Mouse (Mus musculus) embryo, embryonic 10 days (tissue): Measurements from ENCODE around the gene Hspa12b.
"Not testable (repeated sequence)": the region's sequence is repeated elsewhere in the genome, so short reads cannot be mapped to it uniquely, and the experiment has no call there.

Experiments
- DNase-seq: peaks from one replicate; pipeline ENCODE4 v3.0.0-alpha.2; 2015; ENCODE audit warnings: low spot score

Gene Hspa12b

GRCm38 (mm10) chr2:131127161-131127730 lies at the start of gene Hspa12b:
Gene Hspa12b, plus strand, starts transcription at chr2:131127280.
- peak; percentile 76 for DNase-seq

DNA sequence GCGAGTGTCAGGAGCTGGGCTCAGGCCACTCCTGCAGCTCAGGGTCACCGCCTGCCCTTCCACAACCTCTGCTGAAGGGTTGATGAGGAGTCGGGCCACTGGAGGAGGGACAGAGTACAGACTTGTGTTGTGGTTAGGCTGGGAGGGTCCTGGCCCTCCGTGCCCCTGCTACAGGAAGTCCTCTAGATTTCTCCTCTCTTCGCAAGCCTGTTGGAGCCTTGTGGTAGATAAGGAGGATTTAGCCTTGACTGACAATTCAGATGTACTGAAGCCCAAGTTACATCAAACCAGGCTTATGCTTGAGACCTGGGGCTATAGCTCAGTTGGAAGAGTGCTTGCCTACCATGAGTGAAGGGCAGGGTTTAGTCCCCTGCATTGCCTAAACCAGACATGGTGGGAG lies 46.6 kb upstream of the Hspa12b start:
- DNase-seq, result no peak

DNA sequence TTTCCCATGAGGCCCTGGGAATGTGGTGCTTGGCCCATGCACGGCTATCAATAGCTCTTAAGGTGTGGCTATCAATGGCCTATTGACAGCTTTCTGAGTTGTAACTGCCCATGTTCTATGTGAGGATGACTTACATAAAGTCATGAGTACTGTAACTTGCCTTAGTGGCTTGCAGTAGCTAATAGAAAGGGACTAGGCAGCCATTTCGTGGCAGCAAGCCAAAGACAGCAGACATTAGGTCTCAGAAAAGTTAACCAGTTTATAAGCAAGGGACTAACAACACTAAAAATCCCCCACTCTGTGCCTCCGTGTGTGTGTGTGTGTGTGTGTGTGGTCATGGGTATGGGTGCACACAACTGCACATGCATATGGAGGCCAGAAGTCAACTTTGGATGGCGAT lies 42.9 kb upstream of the Hspa12b start:
- DNase-seq, result no peak

DNA sequence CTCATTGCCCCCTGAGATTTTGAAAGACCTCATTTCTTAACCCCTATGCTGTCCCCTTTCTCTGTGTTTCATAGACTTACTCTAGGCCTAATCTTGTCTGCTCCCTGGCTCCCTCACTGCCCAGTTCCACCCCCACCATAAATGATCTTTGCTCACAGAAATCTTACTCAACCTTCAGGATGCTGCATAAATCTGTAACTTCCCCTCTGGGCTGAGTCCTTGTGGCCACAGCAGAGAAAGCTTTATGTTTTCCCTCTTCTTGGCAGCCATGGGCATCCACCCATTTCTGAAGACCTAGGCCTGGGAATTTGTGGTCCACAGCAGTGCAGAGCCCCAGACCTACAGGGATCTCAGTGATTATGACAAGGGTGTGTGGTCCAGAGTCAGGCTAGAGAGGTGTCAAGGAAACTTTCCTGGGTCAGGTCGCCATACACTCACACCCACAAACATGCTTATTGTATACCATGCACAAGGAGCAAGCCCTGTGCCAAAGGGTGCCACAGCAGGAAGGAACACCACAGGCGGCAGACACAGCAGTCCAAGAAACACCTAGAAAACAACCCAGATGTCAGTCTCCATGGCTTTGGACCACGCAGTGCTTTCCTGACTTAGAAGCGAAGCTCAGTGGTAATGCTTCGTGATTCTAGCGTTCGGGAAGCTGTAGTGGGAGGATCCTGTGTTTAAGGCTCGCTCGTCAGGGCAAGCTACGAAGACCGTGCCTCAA lies 40.3 kb upstream of the Hspa12b start, which contains the start of gene Siglec1:
Gene Siglec1, minus strand, starts transcription at position 99 of the 724 bp plus-strand sequence.
- DNase-seq, result no peak

DNA sequence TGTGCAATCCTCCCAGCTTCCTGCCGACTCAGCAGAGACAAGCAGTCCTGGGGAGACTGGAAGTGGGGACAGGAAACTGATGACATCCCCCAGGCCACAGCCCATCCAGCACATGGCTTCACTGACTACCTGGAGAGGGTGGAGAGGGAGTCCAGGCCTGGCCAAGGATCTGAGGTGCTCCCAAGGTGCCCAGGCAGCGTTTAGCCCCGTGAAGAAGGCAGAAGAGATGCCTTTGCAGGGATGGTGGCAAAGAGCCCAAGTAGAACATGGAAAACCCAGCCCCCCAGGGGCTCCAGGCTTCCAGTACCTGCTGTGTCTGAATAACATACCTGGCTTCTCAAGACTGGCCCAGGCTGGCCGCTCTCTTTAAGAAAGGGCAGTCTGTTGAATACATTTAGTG lies 38.5 kb upstream of the Hspa12b start:
- DNase-seq, result no peak

DNA sequence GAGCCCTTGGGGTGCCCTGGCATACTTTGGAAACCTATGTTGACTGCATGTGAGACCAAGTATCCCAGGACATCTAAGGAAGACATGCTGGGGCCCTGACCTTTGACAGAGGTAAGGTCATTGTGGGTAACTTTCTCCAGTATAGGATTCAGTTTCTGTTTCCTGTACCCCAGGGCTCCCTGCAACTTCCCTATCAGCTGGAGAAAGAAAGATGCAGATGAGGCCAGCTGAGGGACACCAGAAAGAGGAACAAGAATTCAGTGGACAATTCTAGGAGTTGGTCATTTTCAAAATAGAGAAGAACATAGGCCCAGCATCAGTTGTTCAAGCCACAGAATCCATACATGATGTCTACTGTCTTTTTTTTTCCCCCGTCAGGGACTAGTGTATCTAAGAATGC lies 37.4 kb upstream of the Hspa12b start:
- DNase-seq, result no peak

DNA sequence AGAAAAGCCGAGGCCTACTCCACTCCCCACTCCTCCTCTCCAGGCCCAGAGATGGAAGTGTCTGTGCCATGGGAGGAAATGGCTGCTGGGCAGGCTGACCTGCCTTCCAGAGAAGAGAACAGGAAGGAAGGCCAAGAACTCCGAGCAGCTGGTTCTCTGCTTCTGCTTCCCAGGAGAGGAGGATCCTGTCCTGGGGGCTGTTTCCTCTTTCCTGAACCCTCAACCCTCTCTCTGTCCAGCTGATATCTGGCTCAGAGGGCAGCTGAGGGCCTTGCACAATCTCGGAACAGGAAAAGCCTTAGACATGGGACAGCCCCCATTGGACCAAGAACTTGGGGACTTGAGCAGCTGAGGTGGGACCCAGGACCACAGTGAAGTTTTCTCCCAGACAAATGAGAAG lies 36.2 kb upstream of the Hspa12b start:
- no peak for DNase-seq

DNA sequence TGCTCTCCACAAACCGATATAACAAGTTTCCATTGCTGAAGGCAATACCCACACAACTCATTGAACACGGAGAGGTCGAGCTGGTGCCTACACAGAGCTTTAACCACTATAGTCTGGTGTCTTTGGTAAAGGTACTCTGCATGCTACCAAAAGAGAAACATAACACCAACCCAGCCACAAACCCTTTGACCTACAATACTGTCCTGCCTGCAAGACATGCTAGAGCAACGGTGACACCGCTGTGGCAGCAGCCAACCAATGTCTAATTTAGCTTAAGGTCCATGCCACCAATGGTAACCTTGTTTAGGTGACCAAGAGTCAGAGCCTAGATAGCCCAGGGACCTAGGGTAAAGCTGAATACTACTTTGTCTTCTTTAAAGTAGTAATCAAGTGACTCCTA lies 33.5 kb upstream of the Hspa12b start:
- DNase-seq, result no peak

DNA sequence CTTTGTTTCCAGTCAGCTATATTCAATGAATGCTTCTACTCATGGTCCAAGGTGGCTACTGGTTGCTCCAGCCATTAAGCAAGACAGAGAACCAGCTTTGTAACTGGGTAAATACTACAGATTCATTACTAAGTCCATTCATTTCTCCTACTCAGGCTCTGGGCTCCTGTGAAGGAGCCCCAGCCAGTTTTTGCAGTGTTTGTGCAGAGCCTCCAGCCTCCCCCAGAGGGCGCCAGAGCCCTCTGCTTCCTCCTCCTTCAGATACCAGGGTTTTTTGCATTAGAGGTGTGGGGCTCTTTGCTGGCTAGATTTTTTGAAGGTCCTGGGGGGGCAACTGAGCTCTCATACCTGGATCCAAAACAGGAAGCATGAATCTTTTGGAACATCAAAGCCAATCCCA lies 32.3 kb upstream of the Hspa12b start:
- DNase-seq, result peak; percentile 62

- peak; percentile 78 for DNase-seq
Observed at GRCm38 (mm10) chr2:131096101-131096795, 30.8 kb upstream of the Hspa12b start.

DNA sequence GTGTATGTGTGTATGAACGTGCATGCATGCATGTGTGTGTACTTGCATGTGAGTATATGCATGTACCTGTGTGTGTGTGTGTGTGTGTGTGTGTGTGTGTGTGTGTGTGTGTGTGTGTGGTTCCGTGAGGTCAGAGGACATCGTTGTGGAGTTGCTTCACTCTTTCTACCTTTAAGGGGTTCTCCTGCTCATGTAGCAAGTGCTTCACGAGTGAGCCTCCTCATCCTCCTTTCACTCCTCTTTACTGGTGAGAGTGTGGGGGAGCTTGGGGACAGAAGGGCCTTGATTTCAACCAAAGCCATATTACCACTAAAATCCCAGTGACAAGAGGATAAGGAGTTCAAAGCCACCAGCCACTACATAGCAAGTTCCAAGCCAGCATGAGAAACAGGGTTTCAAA lies 30.0 kb upstream of the Hspa12b start:
- DNase-seq, result no peak

GRCm38 (mm10) chr2:131101530-131101929 lies 25.6 kb upstream of the Hspa12b start:
- no peak for DNase-seq

- DNase-seq, result no peak
Observed at GRCm38 (mm10) chr2:131104021-131104420, 23.1 kb upstream of the Hspa12b start.

- not testable (repeated sequence) for DNase-seq
Observed at GRCm38 (mm10) chr2:131105061-131105460, 22.0 kb upstream of the Hspa12b start.

DNA sequence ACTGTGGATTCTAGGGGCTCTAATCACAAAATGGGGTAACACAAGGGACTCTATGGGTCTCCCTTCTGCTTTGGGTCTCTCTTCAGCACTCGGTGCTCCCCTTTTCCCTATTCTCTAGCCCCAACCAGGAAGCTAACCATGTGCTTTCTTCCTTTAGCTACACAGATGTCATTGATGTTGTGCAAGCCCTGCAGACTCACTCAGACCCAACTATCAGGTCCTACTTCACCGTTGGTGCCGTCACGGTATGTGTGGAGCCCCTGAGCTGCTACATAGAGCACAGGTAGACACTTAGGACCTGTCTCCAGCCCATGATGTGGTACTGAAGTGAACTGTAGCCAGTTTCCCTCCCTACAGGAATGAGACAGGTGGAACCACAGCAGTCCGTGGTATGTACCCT lies 21.1 kb upstream of the Hspa12b start:
- no peak for DNase-seq

DNA sequence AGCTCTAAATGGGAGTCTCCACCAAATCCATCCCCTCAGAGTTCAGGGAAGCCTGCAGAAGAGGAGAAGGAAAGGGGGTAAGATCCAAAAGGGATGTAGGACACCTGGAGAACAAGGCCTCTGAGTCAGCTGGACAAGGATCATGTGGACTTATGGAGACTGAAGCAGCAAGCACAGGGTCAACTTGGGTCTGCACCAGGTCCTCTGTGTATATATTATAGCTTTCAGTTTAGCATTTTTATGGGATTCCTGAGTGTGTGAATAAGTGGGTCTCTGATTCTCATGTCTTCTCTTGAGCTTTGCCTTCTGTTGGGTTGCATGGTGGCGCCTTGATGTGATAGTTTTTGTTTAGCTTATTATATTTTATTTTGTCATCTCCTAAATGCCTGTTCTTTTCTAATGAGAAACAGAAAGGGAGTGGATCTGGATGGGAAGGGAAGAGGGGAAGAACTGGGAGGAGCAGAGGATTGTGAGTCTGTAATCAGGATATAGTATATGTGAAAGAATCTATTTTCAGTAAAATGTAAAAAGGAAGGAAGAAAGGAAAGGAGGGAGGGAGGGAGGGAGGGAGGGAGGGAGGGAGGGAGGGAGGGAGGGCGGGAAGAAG lies 8.0 kb upstream of the Hspa12b start:
- DNase-seq, result no peak

- no peak for DNase-seq
Observed at GRCm38 (mm10) chr2:131124166-131124565, 2.9 kb upstream of the Hspa12b start.

- DNase-seq, result no peak
Observed at GRCm38 (mm10) chr2:131125157-131125963, 1.7 kb upstream of the Hspa12b start.

- no peak for DNase-seq
Observed at GRCm38 (mm10) chr2:131125964-131126815, 890 bp upstream of the Hspa12b start.

- no peak for DNase-seq
Observed at GRCm38 (mm10) chr2:131128211-131128610, 1.1 kb downstream of the Hspa12b start.

DNA sequence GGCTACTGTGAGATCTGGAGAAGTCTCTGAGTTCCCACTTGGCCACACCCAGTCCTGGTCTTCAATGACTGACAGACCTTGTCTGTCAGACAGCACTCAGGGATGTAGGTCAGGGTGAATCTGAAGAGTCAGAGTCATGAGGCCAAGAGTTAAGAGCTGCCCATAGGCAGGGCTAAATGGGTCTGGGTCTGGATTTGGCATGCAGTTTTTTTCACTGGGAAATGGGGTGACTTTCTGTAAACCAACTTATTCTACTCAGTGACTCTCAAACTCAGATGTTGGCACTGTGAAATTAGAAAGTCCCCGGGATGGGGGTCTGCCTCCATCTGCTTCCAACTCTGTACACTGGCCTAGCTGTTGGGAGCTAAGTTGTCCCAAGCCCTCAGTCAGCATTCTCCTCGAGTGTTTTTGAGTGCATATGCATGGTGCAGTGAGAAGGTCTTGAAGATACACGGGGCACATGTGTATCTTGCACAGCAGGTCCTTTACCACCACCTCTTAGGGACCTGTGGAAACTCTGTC lies 1.6 kb downstream of the Hspa12b start:
- no peak for DNase-seq
